Mouse (Mus musculus) CH12F3 (cell line): ENCODE data around the gene Plekha1.

ENCODE experiments used
- in situ Hi-C: fragments of 300-500 bp; cut with MboI; formaldehyde crosslinking; loops from 2 replicates; pipeline ENCODE4 v1.14.3; 2020; ENCODE audit warnings: low sequenced_read_pairs

Plekha1 gene

GRCm38 (mm10) chr7:130865613-130866591, at the start of gene Plekha1:
Gene Plekha1, plus strand, starts transcription at chr7:130865756.
- in situ Hi-C loops, result no loop called here

GRCm38 (mm10) chr7:130816243-130816642, 49.3 kb upstream of the Plekha1 start:
- in situ Hi-C loops, result no loop called here

GRCm38 (mm10) chr7:130818813-130819212, 46.7 kb upstream of the Plekha1 start:
- in situ Hi-C loops, result no loop called here

GRCm38 (mm10) chr7:130819624-130820023, 45.9 kb upstream of the Plekha1 start:
- in situ Hi-C loops, result no loop called here

- in situ Hi-C loops, result no loop called here
These were observed 41.6 kb upstream of the Plekha1 start for GRCm38 (mm10) chr7:130823992-130824391.

- in situ Hi-C loops, result no loop called here
These were observed 39.2 kb upstream of the Plekha1 start for GRCm38 (mm10) chr7:130826343-130826742.

GRCm38 (mm10) chr7:130827431-130827830, 38.1 kb upstream of the Plekha1 start:
- in situ Hi-C loops, result no loop called here

- in situ Hi-C loops, result no loop called here
These were observed 37.6 kb upstream of the Plekha1 start for GRCm38 (mm10) chr7:130827844-130828403.

- in situ Hi-C loops, result no loop called here
These were observed 37.1 kb upstream of the Plekha1 start for GRCm38 (mm10) chr7:130828475-130828874.

GRCm38 (mm10) chr7:130831586-130831985, 34.0 kb upstream of the Plekha1 start:
- in situ Hi-C loops, result no loop called here

- in situ Hi-C loops, result no loop called here
These were observed 31.3 kb upstream of the Plekha1 start for GRCm38 (mm10) chr7:130834299-130834698.

GRCm38 (mm10) chr7:130834958-130835861, 30.3 kb upstream of the Plekha1 start:
- in situ Hi-C loops, result no loop called here

GRCm38 (mm10) chr7:130836066-130836465, 29.5 kb upstream of the Plekha1 start:
- in situ Hi-C loops, result no loop called here

- in situ Hi-C loops, result no loop called here
These were observed 27.5 kb upstream of the Plekha1 start for GRCm38 (mm10) chr7:130837941-130838657.

- in situ Hi-C loops, result no loop called here
These were observed 26.9 kb upstream of the Plekha1 start for GRCm38 (mm10) chr7:130838658-130839025.

GRCm38 (mm10) chr7:130839380-130840100, 26.0 kb upstream of the Plekha1 start:
- in situ Hi-C loops, result no loop called here

GRCm38 (mm10) chr7:130847164-130847718, 18.3 kb upstream of the Plekha1 start:
- in situ Hi-C loops, result no loop called here

- in situ Hi-C loops, result no loop called here
These were observed 10.8 kb upstream of the Plekha1 start for GRCm38 (mm10) chr7:130854684-130855292.

GRCm38 (mm10) chr7:130855681-130856080, 9.9 kb upstream of the Plekha1 start:
- in situ Hi-C loops, result no loop called here
